Mouse (Mus musculus) neural tube, embryonic 15.5 days (tissue): ENCODE results near the gene Fbf1. TPM values are rescaled to one million over a fixed set of nuclear protein-coding genes. Genes with fewer than 3 reads are reported as not detected.

ENCODE experiments used
- ATAC-seq: fragments of 200-750 bp; cut with Nextera tagmentation; 2 replicates; pipeline ENCODE4 v1.8.0; 2017; ENCODE audit warnings: mild to moderate bottlenecking, moderate TSS enrichment, moderate library complexity; ENCODE audit not compliant: low FRiP score
- H3K27ac ChIP-seq: fragments of 300-500 bp; sonication (generic); replicated peaks from 2 replicates; pipeline ENCODE4 v1.5.1; 2015; ENCODE audit warnings: mild to moderate bottlenecking, inconsistent platforms
- H3K27me3 ChIP-seq: fragments of 300-500 bp; sonication (generic); replicated peaks from 2 replicates; pipeline ENCODE4 v1.6.1; 2015; ENCODE audit warnings: inconsistent platforms
- H3K36me3 ChIP-seq: fragments of 300-500 bp; sonication (generic); 2 replicates; pipeline ENCODE4 v1.6.1; 2015; ENCODE audit warnings: inconsistent platforms
- H3K4me1 ChIP-seq: fragments of 300-500 bp; sonication (generic); 2 replicates; pipeline ENCODE4 v1.6.1; 2015; ENCODE audit warnings: inconsistent platforms
- H3K4me2 ChIP-seq: fragments of 300-500 bp; sonication (generic); 2 replicates; pipeline ENCODE4 v1.6.1; 2015; ENCODE audit warnings: inconsistent platforms, mild to moderate bottlenecking, moderate library complexity
- H3K4me3 ChIP-seq: fragments of 300-500 bp; sonication (generic); replicated peaks from 2 replicates; pipeline ENCODE4 v1.5.1; 2015; ENCODE audit warnings: mild to moderate bottlenecking, inconsistent platforms
- H3K9ac ChIP-seq: fragments of 300-500 bp; sonication (generic); replicated peaks from 2 replicates; pipeline ENCODE4 v1.6.1; 2015; ENCODE audit warnings: mild to moderate bottlenecking, inconsistent platforms
- H3K9me3 ChIP-seq: fragments of 300-500 bp; sonication (generic); replicated peaks from 2 replicates; pipeline ENCODE4 v1.6.1; 2016; ENCODE audit warnings: inconsistent platforms
- WGBS: fragments of 180-500 bp; shearing (Covaris S2); methylation state at CpG from one replicate; pipeline ENCODE4 v1.1.7; 2015; ENCODE audit warnings: mixed read lengths; 5-methylcytosine and 5-hydroxymethylcytosine counted together
- polyA plus RNA-seq: library from polyadenylated mRNA; unstranded; fragments of >200 nt; fragmentation: Nextera tagmentation; extraction: Ambion mirVana; gene quantifications from 2 replicates; pipeline ENCODE4 v1.2.1, GENCODE M21; 2015

Gene Fbf1
- polyA plus RNA-seq, 1 experiment from 2014 or later = 48.5 TPM

- ATAC-seq = peak; percentile 98
- WGBS = under 1% methylated on average over 61 of the region's 62 CpGs
- Histone ChIP-seq H3K9me3 (no peaks in the 10 kb centered on the region), H3K27ac (peak within 1 kb of the TSS; percentile 99), H3K36me3 (0 out of 2 replicates have a peak, but pooled peaks cover 4% of the 10 kb centered on the region), H3K9ac (peak within 1 kb of the TSS; percentile 93), H3K4me1 (peaks cover 41% of the 10 kb centered on the region), H3K4me2 (peak within 1 kb of the TSS; percentile 61), H3K4me3 (peak within 1 kb of the TSS; percentile 88), H3K27me3 (no peaks in the 10 kb centered on the region)
These were observed 30.9 kb upstream of the Fbf1 start, which contains the start of the genes Ten1 and Acox1 for GRCm38 (mm10) chr11:116198639-116199531. TSS of gene Ten1 (plus strand) at chr11:116198855. TSS of gene Acox1 (minus strand) at chr11:116199045.

DNA sequence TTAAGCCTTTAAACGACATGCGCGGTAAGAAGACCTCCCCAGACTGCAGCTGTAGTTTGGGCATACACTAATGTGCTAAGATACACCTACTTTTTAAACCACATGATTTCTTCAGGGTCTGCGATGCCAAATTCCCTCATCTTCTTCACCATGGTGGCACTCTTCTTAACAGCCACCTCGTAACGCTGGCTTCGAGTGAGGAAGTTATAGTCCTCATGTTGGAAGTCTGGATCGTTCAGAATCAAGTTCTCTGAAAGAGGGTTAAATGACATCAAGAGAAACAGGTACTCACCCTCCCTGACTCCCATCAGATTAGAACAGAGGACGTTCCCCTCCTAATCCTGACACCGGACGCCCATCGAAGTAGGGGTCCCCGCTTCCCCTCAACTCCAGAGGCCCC, 30.2 kb upstream of the Fbf1 start:
- Histone ChIP-seq H3K36me3 (0 out of 2 replicates have a peak, but pooled peaks cover 4% of the 10 kb centered on the region), H3K9ac (peak overlapping the region; percentile 93), H3K9me3 (no peaks in the 10 kb centered on the region), H3K4me1 (peaks cover 41% of the 10 kb centered on the region), H3K27ac (peak overlapping the region; percentile 99), H3K4me3 (peak overlapping the region; percentile 88), H3K4me2 (peak overlapping the region; percentile 61), H3K27me3 (no peaks in the 10 kb centered on the region)
- 21% methylated on average over 13 of the region's 13 CpGs for WGBS
- ATAC-seq = 0 out of 2 replicates have a peak, but pooled peaks have one; percentile 2

DNA sequence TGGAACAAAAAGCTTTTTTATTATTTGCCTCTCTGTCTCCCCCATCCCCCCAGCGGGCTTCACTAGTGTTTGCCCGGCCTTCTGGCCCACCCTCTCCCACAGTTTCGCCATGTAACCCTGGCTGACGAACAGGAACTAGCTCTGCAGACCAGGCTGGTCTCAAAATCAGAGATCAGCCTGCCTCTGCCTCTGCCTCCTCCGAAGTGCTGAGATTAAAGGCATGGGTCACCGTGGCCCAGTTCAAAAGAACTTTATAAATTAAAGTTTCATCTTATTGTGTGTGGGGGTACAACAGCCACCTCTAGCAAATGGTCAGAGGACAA, 29.6 kb upstream of the Fbf1 start:
- Histone ChIP-seq H3K4me2 (peak overlapping the region; percentile 61), H3K9me3 (no peaks in the 10 kb centered on the region), H3K9ac (peak overlapping the region; percentile 93; the same call in 1 of the 2 replicates), H3K4me3 (peak overlapping the region; percentile 88), H3K4me1 (peaks cover 41% of the 10 kb centered on the region), H3K36me3 (0 out of 2 replicates have a peak, but pooled peaks cover 7% of the 10 kb centered on the region), H3K27me3 (no peaks in the 10 kb centered on the region), H3K27ac (no peak overlapping the region)
- no peak for ATAC-seq
- WGBS = 93% methylated on average over 6 of the region's 6 CpGs

GRCm38 (mm10) chr11:116196866-116197583, 29.1 kb upstream of the Fbf1 start:
- WGBS = 93% methylated on average over 18 of the region's 18 CpGs
- Histone ChIP-seq H3K9ac (no peak overlapping the region), H3K4me3 (0 out of 2 replicates have a peak overlapping the region, but pooled peaks have one; percentile 88), H3K4me2 (peak overlapping the region; percentile 61), H3K27me3 (no peaks in the 10 kb centered on the region), H3K36me3 (0 out of 2 replicates have a peak, but pooled peaks cover 7% of the 10 kb centered on the region), H3K4me1 (peaks cover 41% of the 10 kb centered on the region), H3K27ac (no peak overlapping the region), H3K9me3 (no peaks in the 10 kb centered on the region)
- ATAC-seq = no peak

DNA sequence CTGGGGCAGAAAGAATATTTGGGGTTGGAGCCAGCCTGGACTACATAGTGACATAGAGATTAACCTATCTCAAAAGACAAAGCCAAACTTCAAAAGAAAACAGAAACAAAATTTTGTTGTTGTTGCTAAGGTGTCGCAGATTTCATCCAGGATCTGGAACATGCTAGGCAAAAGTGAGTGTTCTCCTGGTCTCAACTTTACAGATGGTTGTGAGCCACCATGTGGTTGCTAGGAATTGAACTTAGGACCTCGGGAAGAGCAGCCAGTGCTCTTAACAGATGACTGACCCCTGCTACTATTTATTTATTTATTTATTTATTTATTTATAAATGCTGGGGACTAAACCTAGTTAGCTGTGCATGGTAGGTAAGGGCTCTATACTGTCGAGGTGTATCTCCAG, 28.4 kb upstream of the Fbf1 start:
- Histone ChIP-seq H3K27ac (no peak overlapping the region), H3K4me2 (no peak overlapping the region), H3K9ac (no peak overlapping the region), H3K9me3 (no peaks in the 10 kb centered on the region), H3K36me3 (peaks cover 12% of the 10 kb centered on the region; the same call in 1 of the 2 replicates), H3K4me1 (peaks cover 41% of the 10 kb centered on the region), H3K4me3 (no peak overlapping the region), H3K27me3 (no peaks in the 10 kb centered on the region)
- ATAC-seq = no peak
- 83% methylated on average over 3 of the region's 3 CpGs for WGBS

DNA sequence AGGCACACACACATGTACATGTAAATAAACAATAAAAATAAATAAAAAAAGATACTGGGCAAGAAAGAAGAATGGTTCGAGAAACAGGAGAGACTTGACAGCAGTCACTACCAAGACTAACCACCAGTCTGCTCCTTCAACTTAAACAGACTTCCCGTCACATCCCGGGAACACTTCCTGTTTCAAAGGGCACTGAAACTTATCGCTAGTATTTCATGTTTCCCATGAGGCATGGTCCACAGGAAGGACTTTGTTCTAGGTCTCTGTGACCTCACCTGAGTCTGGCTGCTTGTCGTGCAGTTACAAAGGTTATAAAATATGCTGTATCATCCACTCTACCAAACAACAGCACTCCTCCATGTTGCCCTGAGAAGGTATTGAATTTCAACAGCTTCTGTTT, 27.3 kb upstream of the Fbf1 start:
- H3K4me1 ChIP-seq = peaks cover 41% of the 10 kb centered on the region
- no peak for ATAC-seq
- peaks cover 19% of the 10 kb centered on the region for H3K36me3 ChIP-seq
- 83% methylated on average over 5 of the region's 5 CpGs for WGBS
- no peaks in the 10 kb centered on the region for H3K27me3 ChIP-seq
- no peaks in the 10 kb centered on the region for H3K9me3 ChIP-seq
- H3K4me3 ChIP-seq = no peak overlapping the region
- no peak overlapping the region for H3K27ac ChIP-seq
- no peak overlapping the region for H3K9ac ChIP-seq
- no peak overlapping the region for H3K4me2 ChIP-seq

- Histone ChIP-seq H3K36me3 (peaks cover 25% of the 10 kb centered on the region), H3K4me3 (no peak overlapping the region), H3K27me3 (no peaks in the 10 kb centered on the region), H3K4me1 (peaks cover 39% of the 10 kb centered on the region), H3K27ac (no peak overlapping the region), H3K4me2 (no peak overlapping the region), H3K9me3 (no peaks in the 10 kb centered on the region), H3K9ac (no peak overlapping the region)
- 96% methylated on average over 8 of the region's 8 CpGs for WGBS
- ATAC-seq = no peak
These were observed 26.7 kb upstream of the Fbf1 start for GRCm38 (mm10) chr11:116194619-116195018.

DNA sequence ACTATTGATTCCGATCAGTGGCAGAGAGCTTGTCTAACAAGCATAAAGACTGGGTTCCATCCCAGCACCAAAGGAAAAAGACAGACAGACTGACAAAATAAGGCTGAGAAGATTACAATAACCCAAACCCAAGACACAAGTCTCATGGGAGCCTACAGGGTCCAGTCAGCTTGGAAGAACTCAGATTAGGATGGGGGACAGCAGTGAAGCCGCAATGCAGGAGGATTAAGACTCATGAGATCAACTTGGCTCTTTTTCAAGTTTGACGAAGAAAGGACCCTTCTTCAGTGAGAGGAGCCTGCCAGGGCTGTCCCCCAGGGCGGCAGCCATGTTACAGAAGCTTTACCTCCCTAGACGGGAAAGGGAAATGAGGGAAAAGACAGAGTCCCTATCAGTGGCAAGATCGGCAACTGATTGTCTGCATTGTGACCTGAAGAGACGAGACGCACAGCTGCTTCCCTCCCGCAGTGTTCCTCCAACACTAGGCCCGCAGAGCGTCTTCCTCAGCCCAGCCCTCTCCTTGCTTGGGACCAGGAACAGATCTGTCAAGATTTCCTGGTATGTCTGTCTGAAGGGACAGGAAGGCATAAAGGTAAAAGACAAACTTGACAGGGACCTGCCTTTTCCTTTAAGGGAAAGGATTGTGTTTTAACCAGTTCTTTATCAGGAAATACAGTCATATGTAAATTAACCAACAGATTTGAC, 19.4 kb upstream of the Fbf1 start:
- Histone ChIP-seq H3K9me3 (no peaks in the 10 kb centered on the region), H3K4me2 (no peak overlapping the region), H3K4me1 (peaks cover 16% of the 10 kb centered on the region), H3K4me3 (no peak overlapping the region), H3K36me3 (peaks cover 62% of the 10 kb centered on the region), H3K27ac (peak overlapping the region; percentile 71), H3K27me3 (no peaks in the 10 kb centered on the region), H3K9ac (no peak overlapping the region)
- ATAC-seq = no peak
- WGBS = 44% methylated on average over 11 of the region's 11 CpGs

- H3K4me3 ChIP-seq = no peak overlapping the region
- no peak overlapping the region; the same call in 1 of the 2 replicates for H3K9ac ChIP-seq
- no peaks in the 10 kb centered on the region for H3K27me3 ChIP-seq
- 90% methylated on average over 11 of the region's 11 CpGs for WGBS
- H3K27ac ChIP-seq = peak overlapping the region; percentile 48; the same call in 1 of the 2 replicates
- peaks cover 16% of the 10 kb centered on the region for H3K4me1 ChIP-seq
- no peak for ATAC-seq
- no peaks in the 10 kb centered on the region for H3K9me3 ChIP-seq
- H3K4me2 ChIP-seq = no peak overlapping the region
- peaks cover 68% of the 10 kb centered on the region for H3K36me3 ChIP-seq
These were observed 18.4 kb upstream of the Fbf1 start for GRCm38 (mm10) chr11:116186360-116186759.

DNA sequence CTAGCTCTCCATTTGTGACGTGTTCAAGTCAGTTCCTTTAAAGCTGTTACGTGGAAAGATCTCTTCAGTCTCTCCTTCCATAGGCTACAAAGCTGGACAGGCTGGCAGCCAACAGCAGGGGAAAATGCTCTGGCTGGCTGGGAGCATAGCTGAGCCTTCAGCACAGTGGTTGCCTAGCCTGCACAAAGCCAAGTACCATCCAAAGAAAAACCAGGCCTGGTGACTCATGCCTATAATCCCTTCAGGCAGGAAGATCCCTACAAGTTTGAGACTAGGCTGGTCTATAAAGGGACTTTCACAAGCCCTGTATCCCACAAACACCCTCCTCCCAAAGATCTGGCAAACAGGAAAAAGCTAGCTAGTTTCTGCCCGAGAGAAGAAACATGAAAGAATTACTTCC, 17.9 kb upstream of the Fbf1 start:
- 80% methylated on average over 3 of the region's 3 CpGs for WGBS
- peak overlapping the region; percentile 48; the same call in 1 of the 2 replicates for H3K27ac ChIP-seq
- no peak for ATAC-seq
- no peak overlapping the region for H3K4me2 ChIP-seq
- peaks cover 65% of the 10 kb centered on the region for H3K36me3 ChIP-seq
- H3K27me3 ChIP-seq = no peaks in the 10 kb centered on the region
- H3K4me3 ChIP-seq = no peak overlapping the region
- no peaks in the 10 kb centered on the region for H3K9me3 ChIP-seq
- peaks cover 16% of the 10 kb centered on the region for H3K4me1 ChIP-seq
- H3K9ac ChIP-seq = no peak overlapping the region

- Histone ChIP-seq H3K27me3 (no peaks in the 10 kb centered on the region), H3K4me3 (no peak overlapping the region), H3K27ac (no peak overlapping the region), H3K4me2 (no peak overlapping the region), H3K4me1 (no peaks in the 10 kb centered on the region), H3K9ac (no peak overlapping the region), H3K9me3 (no peaks in the 10 kb centered on the region), H3K36me3 (peaks cover 88% of the 10 kb centered on the region)
- 91% methylated on average over 20 of the region's 20 CpGs for WGBS
- no peak for ATAC-seq
These were observed 10.6 kb upstream of the Fbf1 start for GRCm38 (mm10) chr11:116178411-116179121.
